Mouse (Mus musculus) brain, embryonic 14.5 days (tissue): ENCODE measurements at regions not wholly inside any gene's neighbourhood (a gene's known extent, or its start where the extent isn't known, plus 50 kb on each side); places are given as distances from the start of the nearest gene placed in this dataset.

Experiments used
- CTCF ChIP-seq: fragments of 200-500 bp; IDR thresholded peaks from 2 replicates; pipeline ENCODE4 v1.5.1; 2012; ENCODE audit warnings: inconsistent platforms, mild to moderate bottlenecking, moderate library complexity, borderline replicate concordance; ENCODE audit not compliant: insufficient read depth, insufficient read length; ENCODE audit errors: extremely low read depth
- POLR2A ChIP-seq: fragments of 200-500 bp; IDR thresholded peaks from 2 replicates; pipeline ENCODE4 v1.6.1; 2012; ENCODE audit warnings: mild to moderate bottlenecking, inconsistent platforms, borderline replicate concordance; ENCODE audit not compliant: poor library complexity, insufficient read depth, insufficient read length, severe bottlenecking; ENCODE audit errors: extremely low read depth

- TF ChIP-seq POLR2A (no peak), CTCF (no peak)
These were observed 237.9 kb downstream of the Cbln4 start for GRCm38 (mm10) chr2:171805376-171805775.
